Mouse (Mus musculus) CH12.LX (cell line): ENCODE measurements around the gene Upf3b.

Experiments used
- CTCF ChIP-seq, 2 experiments: IDR thresholded peaks in 1 of 2; conservative IDR thresholded peaks in 1 of 2; 2 replicates each; pipeline ENCODE4 v1.5.1; 2011 to 2012; ENCODE audit warnings: low read depth in 2 of 2, low read length in 2 of 2, improper control_type of control experiment in 1 of 2, inconsistent platforms in 1 of 2, mild to moderate bottlenecking in 1 of 2, moderate library complexity in 1 of 2
- ELF1 ChIP-seq: IDR thresholded peaks from 2 replicates; pipeline ENCODE4 v1.6.1; 2014; ENCODE audit warnings: low read depth, mild to moderate bottlenecking, inconsistent platforms, low read length, improper control_type of control experiment
- EP300 ChIP-seq: IDR thresholded peaks from 2 replicates; pipeline ENCODE4 v1.6.1; 2011; ENCODE audit warnings: low read length, improper control_type of control experiment
- TBP ChIP-seq: conservative IDR thresholded peaks from 2 replicates; pipeline ENCODE4 v1.6.1; 2011; ENCODE audit warnings: low read depth, low read length, improper control_type of control experiment
- UBTF ChIP-seq: IDR thresholded peaks from 2 replicates; pipeline ENCODE4 v1.6.1; 2012; ENCODE audit warnings: low read depth, mild to moderate bottlenecking, inconsistent platforms, low read length, improper control_type of control experiment, moderate library complexity

DNA sequence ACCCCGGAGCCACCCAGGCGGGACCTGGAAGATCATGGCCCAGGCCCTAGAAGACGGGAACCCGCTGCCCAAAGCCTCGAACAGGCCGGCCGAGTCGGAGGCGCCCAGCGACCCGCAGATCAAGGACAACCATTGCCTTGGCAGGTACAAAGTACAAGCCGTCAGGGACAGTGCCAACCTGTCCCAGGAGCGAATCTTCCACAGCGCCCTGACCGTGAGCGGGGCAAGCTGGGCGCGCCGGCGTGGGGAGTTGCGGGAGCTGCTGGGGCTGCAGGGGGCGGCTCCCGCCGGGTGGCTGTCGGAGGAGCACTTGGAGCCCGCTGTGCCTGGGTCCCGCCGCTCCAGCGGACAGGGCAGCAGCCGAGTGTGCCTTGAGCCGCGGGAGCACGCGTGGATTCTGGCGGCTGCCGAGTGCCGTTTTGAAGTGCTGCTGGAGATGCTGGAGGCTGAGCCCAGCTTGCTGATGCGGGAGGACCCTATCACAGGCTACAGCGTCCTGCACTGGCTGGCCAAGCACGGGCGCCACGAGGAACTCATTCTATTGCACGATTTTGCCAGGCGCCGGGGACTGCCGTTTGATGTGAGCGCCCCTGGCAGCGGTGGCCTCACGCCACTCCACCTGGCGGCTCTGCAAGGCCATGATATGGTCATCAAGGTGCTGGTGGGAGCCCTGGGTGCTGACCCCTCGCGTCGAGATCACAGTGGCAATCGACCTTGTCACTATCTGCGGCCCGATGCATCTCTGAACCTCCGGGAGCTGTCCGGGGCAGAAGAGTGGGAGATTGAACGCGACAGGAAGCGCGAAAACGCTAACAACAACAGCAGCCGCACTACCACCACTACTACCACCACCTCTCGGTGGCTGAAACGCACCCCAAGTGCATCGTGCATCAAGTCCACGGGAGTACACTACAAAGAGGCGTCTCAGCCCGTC lies 61.0 kb downstream of the Upf3b start:
- no peak for TF ChIP-seq ELF1
- TF ChIP-seq CTCF (conservative IDR thresholded peaks at IDR 0.05 in 1 of 2, IDR thresholded peaks at IDR 0.05 in 1 of 2; ENCODE audit: low read depth in 2 of 2, low read length in 2 of 2), result no peak
- TF ChIP-seq TBP, result no peak
- no peak for TF ChIP-seq EP300
- TF ChIP-seq UBTF, result no peak
